Mouse (Mus musculus) intestine, postnatal 0 days (tissue): ENCODE results near the gene Apoc4. TPM values are rescaled to one million over a fixed set of nuclear protein-coding genes. Genes with fewer than 3 reads are reported as not detected.

Experiments used
- ATAC-seq: fragments of 200-750 bp; cut with Nextera tagmentation; 2 replicates; pipeline ENCODE4 v1.8.0; 2017; ENCODE audit warnings: mild to moderate bottlenecking, moderate TSS enrichment, moderate library complexity
- H3K27ac ChIP-seq: fragments of 300-500 bp; sonication (generic); 2 replicates; pipeline ENCODE4 v1.5.1; 2014; ENCODE audit warnings: mild to moderate bottlenecking, low read depth, low read length, moderate library complexity
- H3K27me3 ChIP-seq: fragments of 300-500 bp; sonication (generic); replicated peaks from 2 replicates; pipeline ENCODE4 v1.6.1; 2014; ENCODE audit warnings: low read length, mixed read lengths; ENCODE audit not compliant: control insufficient read depth, insufficient read depth
- H3K36me3 ChIP-seq: fragments of 300-500 bp; sonication (generic); 2 replicates; pipeline ENCODE4 v1.6.1; 2014; ENCODE audit warnings: mild to moderate bottlenecking, moderate library complexity; ENCODE audit not compliant: control insufficient read depth, insufficient read depth
- H3K4me1 ChIP-seq: fragments of 300-500 bp; sonication (generic); replicated peaks from 2 replicates; pipeline ENCODE4 v1.6.1; 2014; ENCODE audit warnings: antibody characterized with exemption, low read length, mixed read lengths; ENCODE audit not compliant: control insufficient read depth, insufficient read depth
- H3K4me2 ChIP-seq: fragments of 300-500 bp; sonication (generic); replicated peaks from 2 replicates; pipeline ENCODE4 v1.6.1; 2014; ENCODE audit warnings: low read depth, mild to moderate bottlenecking, moderate library complexity
- H3K4me3 ChIP-seq: fragments of 300-500 bp; sonication (generic); 2 replicates; pipeline ENCODE4 v1.5.1; 2014; ENCODE audit warnings: low read depth, low read length
- H3K9ac ChIP-seq: fragments of 300-500 bp; sonication (generic); 2 replicates; pipeline ENCODE4 v1.6.1; 2014; ENCODE audit warnings: mild to moderate bottlenecking, low read depth, low read length
- H3K9me3 ChIP-seq: fragments of 300-500 bp; sonication (generic); 2 replicates; pipeline ENCODE4 v1.6.1; 2016; ENCODE audit warnings: mixed run types; ENCODE audit not compliant: control insufficient read depth
- CTCF ChIP-seq: sonication (generic); IDR thresholded peaks from 2 replicates; pipeline ENCODE4 v1.5.1; 2016; ENCODE audit warnings: low read depth, mild to moderate bottlenecking, control low read depth, antibody characterized with exemption, moderate library complexity
- WGBS: fragments of 180-500 bp; shearing (Covaris S2); extraction: QIAGEN DNeasy Blood & Tissue Kit; methylation state at CpG from one replicate; pipeline ENCODE4 v1.1.7; 2014; 5-methylcytosine and 5-hydroxymethylcytosine counted together
- polyA plus RNA-seq: library from polyadenylated mRNA; unstranded; fragments of >200 nt; fragmentation: Nextera tagmentation; extraction: Ambion mirVana; gene quantifications from 2 replicates; pipeline ENCODE4 v1.2.1, GENCODE M21; 2015

Gene Apoc4
- polyA plus RNA-seq, 1 experiment from 2014 or later = 0.70 TPM

- ATAC-seq = no peak
- 75% methylated on average over 4 of the region's 4 CpGs for WGBS
- no peak overlapping the region for H3K4me3 ChIP-seq
- H3K36me3 ChIP-seq = peaks cover 39% of the 10 kb centered on the region; the same call in 1 of the 2 replicates
- H3K27ac ChIP-seq = no peak overlapping the region
- no peaks in the 10 kb centered on the region; the same call in 1 of the 2 replicates for H3K4me1 ChIP-seq
- no peak overlapping the region for H3K9ac ChIP-seq
- H3K9me3 ChIP-seq = no peaks in the 10 kb centered on the region
- H3K27me3 ChIP-seq = no peaks in the 10 kb centered on the region
- TF ChIP-seq CTCF = no peak
- H3K4me2 ChIP-seq = no peak overlapping the region
Measured at GRCm38 (mm10) chr7:19717346-19717745, 36.1 kb upstream of the Apoc4 start.

DNA sequence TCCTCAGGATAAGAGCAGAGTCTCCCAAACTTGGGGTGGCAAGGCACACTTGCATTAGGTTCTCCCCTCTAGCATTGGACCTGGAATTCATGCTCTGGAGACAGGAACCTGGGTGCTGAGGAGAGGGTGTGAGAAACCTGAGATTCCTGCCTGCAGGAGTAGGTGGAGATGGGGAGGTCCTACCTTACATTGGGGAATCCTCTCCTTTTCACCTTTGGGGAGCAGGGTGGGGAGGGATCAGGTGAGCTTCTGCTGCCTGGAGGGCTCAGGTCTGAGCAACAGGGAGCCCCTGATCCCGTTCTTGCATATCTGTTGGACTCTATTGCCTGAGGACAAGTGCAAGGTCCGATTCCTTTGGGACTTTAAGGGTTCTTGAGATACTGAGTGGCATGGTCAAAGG, 35.5 kb upstream of the Apoc4 start:
- no peaks in the 10 kb centered on the region; the same call in 1 of the 2 replicates for H3K4me1 ChIP-seq
- peak overlapping the region; percentile 61; the same call in 1 of the 2 replicates for H3K4me2 ChIP-seq
- H3K4me3 ChIP-seq = no peak overlapping the region
- no peaks in the 10 kb centered on the region for H3K9me3 ChIP-seq
- H3K36me3 ChIP-seq = peaks cover 43% of the 10 kb centered on the region
- 69% methylated on average over 2 of the region's 2 CpGs for WGBS
- H3K9ac ChIP-seq = no peak overlapping the region
- no peak for ATAC-seq
- no peaks in the 10 kb centered on the region for H3K27me3 ChIP-seq
- TF ChIP-seq CTCF = no peak
- no peak overlapping the region for H3K27ac ChIP-seq

DNA sequence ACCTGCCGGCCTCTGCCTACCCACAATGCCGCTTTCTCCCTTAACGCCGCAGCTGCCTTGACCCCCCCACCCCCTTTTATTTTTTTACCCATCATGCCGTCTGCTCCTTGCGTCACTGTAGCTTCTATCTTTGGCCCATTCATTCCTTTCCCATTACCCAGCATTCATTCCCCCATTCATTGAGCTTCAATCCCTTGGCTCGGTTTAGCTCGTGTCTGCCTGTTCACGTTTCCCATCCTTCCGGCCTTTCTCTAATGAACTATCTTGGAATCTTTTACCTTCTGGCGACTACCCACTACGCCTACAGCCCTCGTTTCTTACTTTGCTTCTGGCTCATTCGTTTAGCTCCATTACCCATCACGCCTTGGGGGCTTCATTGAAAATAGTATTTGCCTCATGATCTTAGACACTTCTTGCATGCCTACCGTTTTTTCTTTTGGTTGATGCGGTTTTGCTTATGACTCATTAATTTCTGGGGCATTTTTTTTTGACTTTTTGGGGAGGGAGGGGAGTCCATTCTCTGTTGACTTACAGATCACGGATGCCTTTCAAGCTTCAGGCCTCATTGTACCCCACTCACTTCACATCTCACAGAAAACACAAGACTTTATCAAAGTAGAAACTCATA, 34.9 kb upstream of the Apoc4 start:
- peak overlapping the region; percentile 34 for H3K4me3 ChIP-seq
- H3K27me3 ChIP-seq = no peaks in the 10 kb centered on the region
- H3K27ac ChIP-seq = peak overlapping the region; percentile 80
- TF ChIP-seq CTCF = no peak
- H3K9ac ChIP-seq = peak overlapping the region; percentile 18
- H3K4me2 ChIP-seq = peak overlapping the region; percentile 61
- peaks cover 43% of the 10 kb centered on the region for H3K36me3 ChIP-seq
- no peaks in the 10 kb centered on the region for H3K9me3 ChIP-seq
- ATAC-seq = peak; percentile 44; the same call in 1 of the 2 replicates
- H3K4me1 ChIP-seq = no peaks in the 10 kb centered on the region; the same call in 1 of the 2 replicates
- WGBS = 5% methylated on average over 18 of the region's 18 CpGs

- no peak for TF ChIP-seq CTCF
- peak within 1 kb of the TSS; percentile 80 for H3K27ac ChIP-seq
- peaks cover 47% of the 10 kb centered on the region for H3K36me3 ChIP-seq
- no peaks in the 10 kb centered on the region for H3K27me3 ChIP-seq
- peak within 1 kb of the TSS; percentile 80 for H3K4me3 ChIP-seq
- peak; percentile 99 for ATAC-seq
- H3K4me1 ChIP-seq = no peaks in the 10 kb centered on the region; the same call in 1 of the 2 replicates
- WGBS = under 1% methylated on average over 48 of the region's 59 CpGs
- H3K9ac ChIP-seq = peak within 1 kb of the TSS; percentile 70
- H3K4me2 ChIP-seq = peak within 1 kb of the TSS; percentile 75
- H3K9me3 ChIP-seq = no peaks in the 10 kb centered on the region
Measured at GRCm38 (mm10) chr7:19715239-19716054, 34.2 kb upstream of the Apoc4 start, which contains the start of gene Tomm40. TSS of gene Tomm40 (minus strand) at chr7:19715438.

- Histone ChIP-seq H3K27ac (peak overlapping the region; percentile 29), H3K36me3 (peaks cover 47% of the 10 kb centered on the region), H3K9ac (peak overlapping the region; percentile 70), H3K27me3 (no peaks in the 10 kb centered on the region), H3K4me1 (no peaks in the 10 kb centered on the region; the same call in 1 of the 2 replicates), H3K9me3 (no peaks in the 10 kb centered on the region), H3K4me2 (peak overlapping the region; percentile 75), H3K4me3 (peak overlapping the region; percentile 80)
- TF ChIP-seq CTCF = no peak
- peak; percentile 0; the same call in 1 of the 2 replicates for ATAC-seq
- WGBS = 0% methylated on average over 39 of the region's 39 CpGs
Measured at GRCm38 (mm10) chr7:19714836-19715235, 33.6 kb upstream of the Apoc4 start.

- Histone ChIP-seq H3K9me3 (no peaks in the 10 kb centered on the region), H3K4me3 (no peak overlapping the region), H3K36me3 (peaks cover 49% of the 10 kb centered on the region), H3K27me3 (no peaks in the 10 kb centered on the region), H3K9ac (no peak overlapping the region), H3K4me1 (no peaks in the 10 kb centered on the region; the same call in 1 of the 2 replicates), H3K27ac (no peak overlapping the region), H3K4me2 (no peak overlapping the region)
- no peak for ATAC-seq
- WGBS = 89% methylated on average over 9 of the region's 9 CpGs
- no peak for TF ChIP-seq CTCF
Measured at GRCm38 (mm10) chr7:19713598-19713997, 32.3 kb upstream of the Apoc4 start.
